Mouse (Mus musculus) myocyte (in vitro differentiated cells): Measurements from ENCODE around the gene Ttll8. TPM values are rescaled to one million over a fixed set of nuclear protein-coding genes. Genes with fewer than 3 reads are reported as not detected.

ENCODE experiments used
- H3K27me3 ChIP-seq: one replicate; pipeline ENCODE4 v1.6.1; 2011; ENCODE audit not compliant: control insufficient read depth, insufficient read depth, insufficient read length
- H3K36me3 ChIP-seq: one replicate; pipeline ENCODE4 v1.6.1; 2011; ENCODE audit not compliant: control insufficient read depth, insufficient read depth
- H3K4me2 ChIP-seq: one replicate; pipeline ENCODE4 v1.6.1; 2011; ENCODE audit warnings: low read depth, control low read depth
- H3K4me3 ChIP-seq: one replicate; pipeline ENCODE4 v1.5.1; 2011; ENCODE audit warnings: mild to moderate bottlenecking, control low read depth, moderate library complexity
- H3K79me2 ChIP-seq: one replicate; pipeline ENCODE4 v1.6.1; 2011; ENCODE audit not compliant: control insufficient read depth, insufficient read depth
- H3ac ChIP-seq: one replicate; pipeline ENCODE4 v1.6.1; 2011; ENCODE audit not compliant: control insufficient read depth, insufficient read length
- CEBPB ChIP-seq: IDR thresholded peaks from 2 replicates; pipeline ENCODE4 v1.6.1; 2011; ENCODE audit warnings: mild to moderate bottlenecking, moderate library complexity; ENCODE audit not compliant: poor library complexity, insufficient read depth, severe bottlenecking
- E2F4 ChIP-seq: IDR thresholded peaks from one replicate; pipeline ENCODE4 v1.6.1; 2011; ENCODE audit warnings: mild to moderate bottlenecking, control low read depth, moderate library complexity; ENCODE audit not compliant: insufficient read depth
- MAX ChIP-seq: IDR thresholded peaks from one replicate; pipeline ENCODE4 v1.6.1; 2011; ENCODE audit warnings: low read depth, mild to moderate bottlenecking, control low read depth
- MYOD1 ChIP-seq, 3 experiments: IDR thresholded peaks; one replicate each; pipeline ENCODE4 v1.6.1; 2011; ENCODE audit warnings: control low read depth in 2 of 3, low read depth in 2 of 3, mild to moderate bottlenecking in 2 of 3, moderate library complexity in 1 of 3; ENCODE audit not compliant: insufficient read length in 2 of 3, control insufficient read depth in 1 of 3
- MYOG ChIP-seq, 3 experiments: IDR thresholded peaks; one replicate each; pipeline ENCODE4 v1.6.1; 2011; ENCODE audit warnings: control low read depth in 2 of 3, low read depth in 2 of 3, mild to moderate bottlenecking in 2 of 3; ENCODE audit not compliant: insufficient read length in 2 of 3, control insufficient read depth in 1 of 3, insufficient read depth in 1 of 3
- POLR2A ChIP-seq: IDR thresholded peaks from one replicate; pipeline ENCODE4 v1.6.1; 2011; ENCODE audit warnings: low read depth, mild to moderate bottlenecking, control low read depth, moderate library complexity; ENCODE audit not compliant: insufficient read length
- POLR2AphosphoS2 ChIP-seq: IDR thresholded peaks from one replicate; pipeline ENCODE4 v1.6.1; 2011; ENCODE audit warnings: low read depth, control low read depth; ENCODE audit not compliant: insufficient read length
- REST ChIP-seq: IDR thresholded peaks from one replicate; pipeline ENCODE4 v1.6.1; 2011; ENCODE audit warnings: mild to moderate bottlenecking, control low read depth, moderate library complexity; ENCODE audit not compliant: insufficient read depth, insufficient read length
- SRF ChIP-seq: IDR thresholded peaks from one replicate; pipeline ENCODE4 v1.6.1; 2011; ENCODE audit warnings: low read depth; ENCODE audit not compliant: control insufficient read depth, insufficient read length
- TCF12 ChIP-seq: IDR thresholded peaks from one replicate; pipeline ENCODE4 v1.6.1; 2011; ENCODE audit warnings: mild to moderate bottlenecking, control low read depth; ENCODE audit not compliant: poor library complexity, insufficient read depth, severe bottlenecking
- TCF3 ChIP-seq: IDR thresholded peaks from one replicate; pipeline ENCODE4 v1.6.1; 2011; ENCODE audit warnings: low read depth, control low read depth; ENCODE audit not compliant: insufficient read length
- USF1 ChIP-seq: IDR thresholded peaks from one replicate; pipeline ENCODE4 v1.6.1; 2011; ENCODE audit warnings: low read depth, mild to moderate bottlenecking, control low read depth, moderate library complexity
- polyA plus RNA-seq: library from polyadenylated mRNA; unstranded; fragments of >200 nt; fragmentation: generic; extraction: Trizol; gene quantifications from one replicate; pipeline ENCODE4 v1.2.1, GENCODE M21; 2012; ENCODE audit warnings: missing spikeins

Gene Ttll8
- polyA plus RNA-seq, 1 experiment: not detected

DNA sequence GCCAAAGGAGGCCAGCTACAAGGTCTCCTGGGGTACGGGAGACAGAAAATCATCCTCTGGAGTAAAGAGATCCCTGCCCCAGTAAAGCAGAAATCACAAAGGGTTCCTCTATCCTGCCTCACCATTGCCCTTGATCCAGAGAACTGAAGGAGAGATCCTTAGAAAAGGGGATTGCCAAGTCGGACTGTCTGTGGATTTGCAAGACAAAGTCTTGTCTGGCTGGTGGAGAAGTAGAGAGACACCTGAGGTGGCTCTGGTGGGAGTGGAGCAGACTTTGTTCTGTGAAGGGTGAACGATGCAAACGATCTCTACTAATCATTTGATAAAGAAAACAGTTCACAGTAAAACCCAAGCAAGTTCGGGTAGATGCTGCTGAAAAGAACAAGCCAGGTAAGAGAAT, 61.3 kb downstream of the Ttll8 start:
- H3K79me2 ChIP-seq: no peaks in the 10 kb centered on the region

DNA sequence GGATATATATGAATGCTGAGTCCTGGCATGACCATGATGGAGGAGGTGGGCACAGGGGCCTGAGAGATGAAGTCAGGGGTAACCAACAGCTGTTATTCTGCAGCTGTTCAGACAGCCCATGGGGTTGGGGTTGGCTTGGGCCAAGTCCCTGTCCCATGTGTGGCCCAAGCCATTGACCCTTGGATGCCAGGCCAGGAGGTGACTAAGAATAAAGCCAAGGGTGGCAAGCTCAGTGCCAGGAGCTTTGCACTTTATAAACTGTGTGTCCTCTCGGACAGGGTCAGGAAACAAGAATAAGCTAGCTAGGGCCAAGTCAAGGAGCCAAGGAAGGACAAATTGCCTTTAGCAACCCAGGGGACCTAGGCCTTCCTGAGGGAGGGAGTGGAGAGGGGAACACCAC, 62.0 kb downstream of the Ttll8 start:
- no peaks in the 10 kb centered on the region for H3K79me2 ChIP-seq
- peaks cover 28% of the 10 kb centered on the region for H3K27me3 ChIP-seq
- no peak for TF ChIP-seq CEBPB
- TF ChIP-seq REST: no peak
- no peak for TF ChIP-seq MAX
- peak; percentile 5 for TF ChIP-seq TCF3
- peak in 2 of 3 experiments; percentile 40 to 51 for TF ChIP-seq MYOD1 (IDR thresholded peaks at IDR 0.05; ENCODE audit: control insufficient read depth in 1 of 3, insufficient read length in 2 of 3, low read depth in 2 of 3)
- TF ChIP-seq POLR2AphosphoS2: no peak
- TF ChIP-seq MYOG (IDR thresholded peaks at IDR 0.05; ENCODE audit: control insufficient read depth in 1 of 3, insufficient read depth in 1 of 3, insufficient read length in 2 of 3, low read depth in 2 of 3): peak in 2 of 3 experiments; percentile 24 to 46
- no peak for TF ChIP-seq SRF
- TF ChIP-seq E2F4: no peak
- TF ChIP-seq POLR2A: no peak
- TF ChIP-seq TCF12: no peak
- no peak for TF ChIP-seq USF1
- no peak overlapping the region for H3K4me3 ChIP-seq
- no peak overlapping the region for H3ac ChIP-seq
- H3K36me3 ChIP-seq: no peaks in the 10 kb centered on the region
- H3K4me2 ChIP-seq: no peak overlapping the region

More for the DNA sequence above, 61.3 kb downstream of the Ttll8 start:
- H3K4me3 ChIP-seq: no peak overlapping the region
- TF ChIP-seq POLR2AphosphoS2: no peak
- no peak for TF ChIP-seq MYOD1 (IDR thresholded peaks at IDR 0.05; ENCODE audit: control insufficient read depth in 1 of 3, insufficient read length in 2 of 3, low read depth in 2 of 3)
- no peak for TF ChIP-seq MYOG (IDR thresholded peaks at IDR 0.05; ENCODE audit: control insufficient read depth in 1 of 3, insufficient read depth in 1 of 3, insufficient read length in 2 of 3, low read depth in 2 of 3)
- TF ChIP-seq POLR2A: no peak
- TF ChIP-seq REST: no peak
- no peak for TF ChIP-seq TCF3
- TF ChIP-seq E2F4: no peak
- no peak overlapping the region for H3ac ChIP-seq
- H3K27me3 ChIP-seq: peaks cover 31% of the 10 kb centered on the region
- H3K36me3 ChIP-seq: no peaks in the 10 kb centered on the region
- H3K4me2 ChIP-seq: no peak overlapping the region

DNA sequence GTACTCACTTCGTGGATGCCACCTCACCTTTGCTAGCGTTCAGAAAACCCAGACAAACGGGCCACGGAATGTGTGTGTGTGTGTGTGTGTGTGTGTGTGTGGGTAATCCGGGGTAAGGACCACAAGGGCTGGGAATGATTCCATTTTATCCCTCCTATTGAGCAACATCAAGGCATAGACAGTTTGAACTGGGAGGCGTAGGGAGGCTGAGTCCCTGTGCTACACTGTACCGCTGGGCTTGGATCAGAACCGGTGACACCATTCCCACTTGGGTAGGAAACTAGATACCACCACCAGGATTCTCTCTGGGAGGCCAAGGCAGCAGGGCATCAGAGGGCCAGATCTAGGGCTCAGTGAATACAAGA, 62.6 kb downstream of the Ttll8 start:
- Histone ChIP-seq H3K4me2 (peak overlapping the region; percentile 78), H3K79me2 (no peaks in the 10 kb centered on the region), H3K4me3 (no peak overlapping the region)

DNA sequence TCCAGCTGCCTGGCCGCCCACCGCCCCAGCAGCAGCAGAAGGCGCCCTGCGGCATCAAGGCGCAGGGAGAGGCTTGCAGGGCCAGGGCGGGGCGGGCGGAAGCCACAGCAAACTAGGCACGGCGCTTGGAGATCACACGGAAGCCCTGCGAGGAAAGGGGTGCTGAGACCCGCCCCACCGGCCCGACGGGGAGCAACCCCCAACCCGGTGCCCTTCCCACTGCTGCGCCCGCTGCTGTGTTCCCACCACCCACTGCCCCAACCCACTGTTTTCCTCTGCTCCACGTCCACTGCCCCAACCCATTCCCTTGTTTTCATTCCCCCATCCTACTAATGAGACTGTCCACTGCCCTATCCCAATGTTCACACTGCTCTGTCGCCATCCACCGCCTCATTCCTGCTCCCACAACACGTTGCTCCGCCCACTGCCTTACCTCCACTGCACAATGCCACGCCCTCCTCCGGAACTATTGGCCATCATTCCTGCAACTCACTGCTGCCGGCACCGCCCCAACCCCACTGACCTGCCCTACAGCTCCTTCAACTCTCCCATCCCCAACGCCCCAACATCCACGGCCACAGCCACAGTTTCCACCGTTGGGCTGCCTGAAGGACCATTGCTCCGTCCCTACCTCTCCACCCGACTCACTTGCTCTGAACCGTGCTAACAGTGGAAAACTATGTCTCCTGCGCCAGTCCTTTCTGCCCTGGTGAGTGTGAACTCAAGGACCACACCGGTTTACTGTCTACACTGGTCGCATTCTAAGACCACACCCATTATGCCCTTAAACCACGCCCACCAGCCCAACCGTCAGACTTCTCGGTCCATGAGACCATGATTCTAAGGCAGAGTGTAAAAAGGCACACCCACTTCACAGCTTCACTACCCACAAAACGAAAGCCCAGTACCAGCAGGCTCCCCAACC, 63.2 kb downstream of the Ttll8 start:
- H3K36me3 ChIP-seq: no peaks in the 10 kb centered on the region
- H3K27me3 ChIP-seq: peaks cover 25% of the 10 kb centered on the region
- TF ChIP-seq POLR2AphosphoS2 (no peak), SRF (no peak), MYOD1 (IDR thresholded peaks at IDR 0.05; ENCODE audit: control insufficient read depth in 1 of 3, insufficient read length in 2 of 3, low read depth in 2 of 3) (no peak), MYOG (IDR thresholded peaks at IDR 0.05; ENCODE audit: control insufficient read depth in 1 of 3, insufficient read depth in 1 of 3, insufficient read length in 2 of 3, low read depth in 2 of 3) (no peak), TCF12 (no peak), USF1 (no peak), CEBPB (no peak), POLR2A (no peak), TCF3 (no peak), E2F4 (no peak), MAX (no peak), REST (no peak)
- H3K4me3 ChIP-seq: no peak overlapping the region
- H3ac ChIP-seq: no peak overlapping the region
- no peaks in the 10 kb centered on the region for H3K79me2 ChIP-seq
- H3K4me2 ChIP-seq: peak overlapping the region; percentile 78

More for the DNA sequence above, 62.6 kb downstream of the Ttll8 start:
- Histone ChIP-seq H3ac (no peak overlapping the region), H3K36me3 (no peaks in the 10 kb centered on the region), H3K27me3 (peaks cover 25% of the 10 kb centered on the region)
- TF ChIP-seq POLR2A (no peak), E2F4 (no peak), USF1 (no peak), MYOD1 (IDR thresholded peaks at IDR 0.05; ENCODE audit: control insufficient read depth in 1 of 3, insufficient read length in 2 of 3, low read depth in 2 of 3) (no peak), CEBPB (no peak), MYOG (IDR thresholded peaks at IDR 0.05; ENCODE audit: control insufficient read depth in 1 of 3, insufficient read depth in 1 of 3, insufficient read length in 2 of 3, low read depth in 2 of 3) (no peak)
